Mouse (Mus musculus): ENCODE results near the gene Arrdc2. TPM values are rescaled to one million over a fixed set of nuclear protein-coding genes. Genes with fewer than 3 reads are reported as not detected.
"Not testable (repeated sequence)": the region's sequence is repeated elsewhere in the genome, so short reads cannot be mapped to it uniquely, and the experiment has no call there.

The Arrdc2 gene
- polyA plus RNA-seq, 1 experiment from 2014 or later = 6.5 TPM

DNA sequence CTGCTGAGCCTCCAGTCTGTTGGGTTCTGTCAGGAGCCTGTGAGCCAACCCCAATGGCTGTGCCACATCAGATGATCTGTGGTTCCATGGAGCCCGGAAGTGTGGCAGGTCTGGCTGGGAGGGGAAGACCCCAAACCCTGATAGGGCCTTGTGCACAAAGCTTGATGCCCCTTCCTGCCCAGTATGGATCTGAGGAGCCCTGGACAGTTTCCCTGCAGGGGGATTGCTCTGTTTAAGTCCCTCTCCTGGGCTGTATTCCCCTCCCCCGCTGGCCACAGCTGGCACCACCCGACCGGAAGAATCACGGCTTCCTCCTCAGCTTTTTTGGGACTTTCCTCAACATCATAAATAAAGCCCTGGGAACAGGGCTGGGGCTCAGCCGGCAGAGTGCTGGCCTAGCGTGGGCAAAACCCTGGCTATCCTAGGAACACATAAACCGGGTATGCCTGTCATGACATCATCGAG, 6.5 kb downstream of the Arrdc2 start:
- 41% methylated on average over 9 of the region's 9 CpGs for WGBS
- Histone ChIP-seq H3K4me2 (no peak overlapping the region), H3K27me3 (replicated peaks) (no peaks in the 10 kb centered on the region), H3K9me3 (no peaks in the 10 kb centered on the region), H3K4me3 (replicated peaks) (no peak overlapping the region), H3K9ac (no peak overlapping the region), H3K27ac (no peak overlapping the region), H3K36me3 (0 out of 2 replicates have a peak, but pooled peaks cover 6% of the 10 kb centered on the region), H3K4me1 (0 out of 2 replicates have a peak, but pooled peaks cover 5% of the 10 kb centered on the region)
- ATAC-seq (ENCODE audit: insufficient read depth, low FRiP score, low read depth) = no peak

DNA sequence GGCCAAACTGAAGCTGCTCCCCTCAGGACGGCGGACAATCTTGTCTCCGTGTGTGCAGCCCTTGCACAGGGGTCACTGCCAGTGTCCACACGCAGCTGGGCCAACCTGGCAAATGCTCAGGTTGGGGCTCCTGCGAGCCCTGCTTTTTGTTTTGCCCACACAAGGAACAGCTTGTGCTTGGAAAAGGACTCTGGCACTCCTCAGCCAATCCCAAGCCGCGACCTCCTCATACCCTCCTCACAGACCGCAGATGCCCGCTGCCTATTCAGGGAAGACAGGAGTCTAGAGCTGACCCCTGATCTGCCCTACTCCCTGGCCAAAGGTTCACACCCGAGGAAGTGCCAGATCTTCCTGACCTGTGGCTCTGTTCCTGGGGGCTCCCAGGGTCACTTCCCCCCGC, 7.1 kb downstream of the Arrdc2 start:
- WGBS = 65% methylated on average over 11 of the region's 11 CpGs
- Histone ChIP-seq H3K36me3 (0 out of 2 replicates have a peak, but pooled peaks cover 5% of the 10 kb centered on the region), H3K27ac (no peak overlapping the region), H3K9me3 (no peaks in the 10 kb centered on the region), H3K4me2 (no peak overlapping the region), H3K27me3 (replicated peaks) (no peaks in the 10 kb centered on the region), H3K9ac (no peak overlapping the region), H3K4me1 (0 out of 2 replicates have a peak, but pooled peaks cover 5% of the 10 kb centered on the region), H3K4me3 (replicated peaks) (no peak overlapping the region)
- ATAC-seq (ENCODE audit: insufficient read depth, low FRiP score, low read depth) = no peak

DNA sequence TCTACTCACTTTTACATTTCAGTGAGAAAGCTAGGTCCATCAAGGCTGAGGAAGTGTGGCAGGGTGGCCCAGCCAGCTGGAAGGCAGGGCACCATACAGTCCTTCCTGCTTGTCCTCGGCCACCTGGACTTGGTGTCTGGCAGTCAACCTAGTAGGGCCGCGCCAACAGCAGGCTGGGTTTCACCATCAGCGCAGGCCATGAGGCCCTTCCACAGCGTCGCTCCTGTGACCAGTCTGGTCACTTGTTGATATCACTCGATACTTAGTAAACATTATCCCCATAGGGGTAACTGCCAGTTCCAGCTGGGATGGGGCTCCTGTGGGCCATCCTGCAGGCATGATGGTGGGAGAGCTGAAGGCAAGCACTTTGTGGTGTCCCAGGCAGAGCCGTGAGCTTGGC, 8.0 kb downstream of the Arrdc2 start:
- H3K4me2 ChIP-seq = no peak overlapping the region
- 77% methylated on average over 8 of the region's 8 CpGs for WGBS
- no peaks in the 10 kb centered on the region for H3K9me3 ChIP-seq
- H3K4me3 ChIP-seq (replicated peaks) = no peak overlapping the region
- no peak overlapping the region for H3K27ac ChIP-seq
- H3K9ac ChIP-seq = no peak overlapping the region
- 0 out of 2 replicates have a peak, but pooled peaks cover 5% of the 10 kb centered on the region for H3K4me1 ChIP-seq
- H3K27me3 ChIP-seq (replicated peaks) = no peaks in the 10 kb centered on the region
- no peak for ATAC-seq (ENCODE audit: insufficient read depth, low FRiP score, low read depth)
- H3K36me3 ChIP-seq = 0 out of 2 replicates have a peak, but pooled peaks cover 3% of the 10 kb centered on the region

DNA sequence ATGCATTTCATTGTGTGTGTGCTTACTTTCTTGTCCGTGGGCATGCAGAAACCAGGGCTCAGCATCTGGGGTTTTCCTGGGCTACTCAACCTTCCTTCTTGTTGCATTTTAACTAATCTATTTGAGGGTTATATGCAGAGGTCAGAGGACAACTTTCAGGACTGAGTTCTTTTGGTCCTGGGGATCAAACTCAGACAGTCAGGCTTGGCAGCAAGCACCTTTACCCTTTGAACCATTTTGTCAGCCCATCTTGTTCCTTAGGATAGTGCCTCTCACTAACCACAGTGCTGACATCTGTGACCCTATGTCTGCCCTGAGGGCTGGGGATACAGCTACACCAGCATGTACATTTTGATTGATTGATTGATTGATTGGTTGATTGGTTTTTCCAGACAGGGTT, 11.7 kb downstream of the Arrdc2 start:
- no peak overlapping the region for H3K4me2 ChIP-seq
- H3K27ac ChIP-seq = no peak overlapping the region
- WGBS = 91% methylated on average over 1 of the region's 1 CpGs
- ATAC-seq (ENCODE audit: insufficient read depth, low FRiP score, low read depth) = no peak
- no peaks in the 10 kb centered on the region for H3K27me3 ChIP-seq (replicated peaks)
- no peaks in the 10 kb centered on the region for H3K9me3 ChIP-seq
- H3K9ac ChIP-seq = no peak overlapping the region
- H3K4me1 ChIP-seq = 0 out of 2 replicates have a peak, but pooled peaks cover 3% of the 10 kb centered on the region
- H3K4me3 ChIP-seq (replicated peaks) = no peak overlapping the region
- H3K36me3 ChIP-seq = no peaks in the 10 kb centered on the region

DNA sequence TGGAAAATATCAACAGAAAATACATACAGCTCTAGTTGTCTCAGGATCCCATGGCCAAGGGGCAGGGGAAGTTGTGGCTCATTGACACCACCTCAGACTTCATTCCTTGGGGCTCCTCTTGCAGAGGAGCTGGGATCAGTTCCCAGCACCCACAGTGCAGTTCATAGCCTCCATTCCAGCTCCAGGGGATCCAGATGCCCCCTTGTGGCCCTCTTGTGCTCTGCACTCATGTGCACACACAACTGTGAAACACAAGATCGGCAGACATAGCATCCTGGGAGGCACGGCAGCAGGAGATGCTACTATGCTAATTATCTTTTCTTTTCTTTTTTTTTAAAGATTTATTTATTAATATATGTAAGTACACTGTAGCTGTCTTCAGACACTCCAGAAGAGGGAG, 12.5 kb downstream of the Arrdc2 start:
- H3K9ac ChIP-seq = no peak overlapping the region
- 93% methylated on average over 2 of the region's 2 CpGs for WGBS
- no peaks in the 10 kb centered on the region for H3K36me3 ChIP-seq
- H3K9me3 ChIP-seq = no peaks in the 10 kb centered on the region
- no peak overlapping the region for H3K27ac ChIP-seq
- no peaks in the 10 kb centered on the region for H3K27me3 ChIP-seq (replicated peaks)
- H3K4me2 ChIP-seq = no peak overlapping the region
- no peak for ATAC-seq (ENCODE audit: insufficient read depth, low FRiP score, low read depth)
- no peaks in the 10 kb centered on the region for H3K4me1 ChIP-seq
- no peak overlapping the region for H3K4me3 ChIP-seq (replicated peaks)

DNA sequence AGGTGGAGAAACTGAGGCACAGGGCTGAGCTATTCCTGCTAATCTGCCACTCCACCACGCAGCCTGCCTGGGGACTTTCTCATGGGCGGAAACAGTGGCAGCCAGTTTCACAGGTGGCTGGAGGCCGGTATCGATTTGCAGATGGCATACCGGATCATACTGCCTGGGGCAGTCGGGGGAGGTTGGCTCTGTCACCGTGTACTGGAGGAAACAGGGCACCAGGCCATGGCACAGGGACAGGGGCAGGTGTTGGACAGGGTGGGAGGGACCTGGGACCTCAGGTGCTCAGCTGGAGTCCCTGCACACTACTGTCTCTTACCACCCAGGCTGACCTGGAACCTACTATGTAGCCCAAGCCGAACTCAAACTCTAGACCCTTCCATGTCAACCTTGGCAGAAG, 13.7 kb downstream of the Arrdc2 start:
- no peak overlapping the region for H3K27ac ChIP-seq
- peaks cover 3% of the 10 kb centered on the region; the same call in 1 of the 2 replicates for H3K27me3 ChIP-seq (replicated peaks)
- H3K4me3 ChIP-seq (replicated peaks) = no peak overlapping the region
- H3K9me3 ChIP-seq = no peaks in the 10 kb centered on the region
- H3K4me1 ChIP-seq = no peaks in the 10 kb centered on the region
- no peaks in the 10 kb centered on the region for H3K36me3 ChIP-seq
- no peak for ATAC-seq (ENCODE audit: insufficient read depth, low FRiP score, low read depth)
- 82% methylated on average over 8 of the region's 8 CpGs for WGBS
- no peak overlapping the region for H3K9ac ChIP-seq
- no peak overlapping the region for H3K4me2 ChIP-seq

DNA sequence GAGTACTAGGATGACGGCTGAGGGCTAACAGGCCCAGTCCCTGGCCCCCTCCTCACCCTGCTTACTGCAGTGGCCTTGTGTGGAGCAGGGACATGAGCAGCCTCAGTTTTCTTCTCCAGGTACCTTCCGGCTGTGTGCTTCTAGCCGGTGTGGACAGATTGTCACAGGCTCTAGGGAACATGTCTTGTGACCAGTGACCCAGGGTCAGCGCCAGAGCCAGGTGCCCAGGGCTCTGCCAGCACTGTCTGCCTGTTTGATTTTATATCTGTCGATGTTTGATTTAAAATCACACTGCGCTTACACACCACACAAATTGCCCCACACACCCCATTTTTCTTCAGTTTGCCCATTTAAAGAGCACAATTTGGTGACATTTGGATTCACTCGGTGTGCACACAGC, 15.7 kb downstream of the Arrdc2 start:
- H3K9ac ChIP-seq = no peak overlapping the region
- 81% methylated on average over 7 of the region's 7 CpGs for WGBS
- peaks cover 6% of the 10 kb centered on the region; the same call in 1 of the 2 replicates for H3K27me3 ChIP-seq (replicated peaks)
- H3K9me3 ChIP-seq = no peaks in the 10 kb centered on the region
- H3K4me1 ChIP-seq = 0 out of 2 replicates have a peak, but pooled peaks cover 3% of the 10 kb centered on the region
- no peaks in the 10 kb centered on the region for H3K36me3 ChIP-seq
- no peak for ATAC-seq (ENCODE audit: insufficient read depth, low FRiP score, low read depth)
- no peak overlapping the region for H3K27ac ChIP-seq
- no peak overlapping the region for H3K4me3 ChIP-seq (replicated peaks)
- H3K4me2 ChIP-seq = no peak overlapping the region

DNA sequence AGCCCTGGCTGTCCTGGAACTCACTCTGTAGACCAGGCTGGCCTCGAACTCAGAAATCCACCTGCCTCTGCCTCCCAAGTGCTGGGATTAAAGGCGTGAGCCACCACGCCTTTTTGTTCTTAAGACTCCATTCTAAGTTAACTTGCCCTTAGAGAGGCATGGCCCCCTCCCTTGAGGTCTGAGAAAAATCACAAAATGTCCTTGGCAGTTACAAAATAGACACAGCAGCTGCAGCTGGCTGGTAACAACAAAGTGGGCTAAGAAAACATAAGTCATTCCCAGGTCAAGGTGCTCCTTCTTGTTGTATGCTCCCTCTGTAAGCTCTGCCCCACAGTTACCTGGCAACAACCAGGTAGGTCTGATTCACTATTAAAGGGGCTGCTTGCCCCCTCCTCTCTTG, 16.9 kb downstream of the Arrdc2 start:
- not testable (repeated sequence) for H3K27me3 ChIP-seq (replicated peaks); H3K36me3 ChIP-seq; H3K9me3 ChIP-seq; H3K4me1 ChIP-seq; ATAC-seq (ENCODE audit: insufficient read depth, low FRiP score, low read depth); H3K9ac ChIP-seq; H3K27ac ChIP-seq; H3K4me2 ChIP-seq; H3K4me3 ChIP-seq (replicated peaks)
- 85% methylated on average over 3 of the region's 3 CpGs for WGBS

DNA sequence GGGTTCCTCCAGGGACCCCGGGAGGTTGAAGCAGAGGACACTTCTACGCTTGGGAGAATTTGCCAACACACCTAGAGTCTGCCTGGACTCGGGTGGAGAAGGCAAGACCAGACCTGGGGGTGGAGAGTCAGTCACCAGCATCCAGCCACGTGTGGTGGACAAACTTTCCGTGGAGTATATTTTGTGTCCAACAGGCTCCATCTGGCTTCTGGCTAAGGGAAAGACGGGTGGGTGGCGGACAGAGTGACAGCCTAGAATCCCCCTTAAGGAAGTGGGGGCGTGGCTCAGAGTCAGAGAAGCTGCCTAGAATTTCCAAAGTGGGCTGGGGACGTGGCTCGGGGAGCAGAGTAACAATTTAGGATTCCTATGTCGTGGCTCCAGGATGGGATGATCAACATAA, 17.5 kb downstream of the Arrdc2 start:
- no peak overlapping the region for H3K9ac ChIP-seq
- no peak overlapping the region for H3K27ac ChIP-seq
- H3K9me3 ChIP-seq = no peaks in the 10 kb centered on the region
- no peak for ATAC-seq (ENCODE audit: insufficient read depth, low FRiP score, low read depth)
- H3K4me1 ChIP-seq = peaks cover 4% of the 10 kb centered on the region; the same call in 1 of the 2 replicates
- no peak overlapping the region for H3K4me2 ChIP-seq
- H3K4me3 ChIP-seq (replicated peaks) = no peak overlapping the region
- WGBS = 41% methylated on average over 11 of the region's 11 CpGs
- no peaks in the 10 kb centered on the region for H3K36me3 ChIP-seq
- peaks cover 8% of the 10 kb centered on the region; the same call in 1 of the 2 replicates for H3K27me3 ChIP-seq (replicated peaks)

DNA sequence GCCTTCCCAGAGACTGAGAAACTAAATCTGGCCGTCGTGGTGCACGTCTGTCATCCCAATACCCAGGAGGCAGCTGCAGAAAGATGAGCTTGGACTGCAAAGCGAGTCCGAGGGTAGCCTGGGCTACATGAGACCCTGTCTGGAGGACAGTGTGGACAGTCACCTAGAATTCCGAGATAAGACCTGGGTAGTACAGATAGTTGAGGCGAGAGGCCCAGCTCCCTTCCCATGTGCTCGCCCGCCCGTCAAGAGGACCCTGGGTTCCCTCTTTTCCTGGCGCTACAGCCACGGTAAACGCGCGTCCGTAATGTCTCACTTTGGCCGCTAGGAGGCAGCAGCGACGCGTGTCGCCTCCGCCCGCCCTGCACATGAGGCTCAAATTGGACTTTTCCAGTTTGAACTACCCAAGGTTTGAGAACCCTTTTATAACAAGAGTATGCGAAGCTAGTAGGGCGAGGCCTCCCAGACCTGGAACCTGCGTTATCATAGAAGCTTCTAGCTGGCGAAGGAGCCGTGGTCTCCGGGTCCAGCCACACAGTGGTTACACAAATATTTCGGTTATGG, 18.0 kb downstream of the Arrdc2 start:
- Histone ChIP-seq H3K9me3 (no peaks in the 10 kb centered on the region), H3K4me3 (replicated peaks) (no peak overlapping the region), H3K27me3 (replicated peaks) (peaks cover 12% of the 10 kb centered on the region; the same call in 1 of the 2 replicates), H3K4me2 (no peak overlapping the region), H3K27ac (no peak overlapping the region), H3K4me1 (peaks cover 8% of the 10 kb centered on the region; the same call in 1 of the 2 replicates), H3K9ac (no peak overlapping the region), H3K36me3 (no peaks in the 10 kb centered on the region)
- 16% methylated on average over 30 of the region's 30 CpGs for WGBS
- ATAC-seq (ENCODE audit: insufficient read depth, low FRiP score, low read depth) = 0 out of 2 replicates have a peak, but pooled peaks have one; percentile 3

DNA sequence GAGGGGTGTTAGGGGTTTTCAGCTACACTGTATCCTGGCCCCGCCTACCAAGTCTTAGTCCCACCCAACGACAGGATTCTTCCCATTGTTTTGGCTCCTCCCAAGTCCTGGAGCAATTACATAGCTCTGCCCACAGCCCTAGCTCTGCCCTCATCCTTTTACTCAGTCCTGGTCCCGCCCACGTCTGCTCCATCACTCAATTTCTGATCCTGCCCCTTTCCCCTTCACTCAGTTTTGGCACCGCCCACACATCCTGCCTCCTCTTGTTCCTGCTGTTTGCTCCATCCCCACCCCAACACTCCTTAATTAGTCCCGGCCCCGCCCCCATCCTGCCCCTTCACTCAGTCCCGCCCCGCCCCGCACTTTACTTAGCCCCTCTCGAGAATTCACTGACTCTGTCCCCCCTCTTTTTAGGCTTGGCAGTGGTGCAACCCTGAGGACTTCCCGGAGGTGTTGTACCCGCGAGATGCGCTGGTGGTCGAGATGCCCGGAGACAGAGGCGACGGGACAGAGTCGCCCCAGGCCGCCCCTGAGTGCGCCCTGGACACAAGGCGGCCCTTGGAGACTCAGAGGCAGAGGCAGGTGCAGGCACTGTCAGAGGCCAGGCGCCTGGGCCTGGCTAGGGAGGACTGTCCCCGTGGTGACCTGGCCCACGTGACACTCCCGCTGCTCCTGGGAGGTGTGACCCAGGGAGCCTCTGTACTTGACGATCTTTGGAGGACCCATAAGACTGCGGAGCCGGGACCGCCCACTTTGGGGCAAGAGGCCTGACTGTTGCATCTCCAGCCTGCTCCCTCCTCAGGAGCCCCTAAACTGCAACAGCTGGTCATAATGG, 19.2 kb downstream of the Arrdc2 start:
- 5% methylated on average over 30 of the region's 31 CpGs for WGBS
- no peaks in the 10 kb centered on the region for H3K9me3 ChIP-seq
- peaks cover 8% of the 10 kb centered on the region; the same call in 1 of the 2 replicates for H3K4me1 ChIP-seq
- H3K27ac ChIP-seq = no peak overlapping the region; the same call in 1 of the 2 replicates
- H3K4me2 ChIP-seq = peak overlapping the region; percentile 29
- H3K36me3 ChIP-seq = no peaks in the 10 kb centered on the region
- H3K27me3 ChIP-seq (replicated peaks) = peaks cover 15% of the 10 kb centered on the region; the same call in 1 of the 2 replicates
- H3K4me3 ChIP-seq (replicated peaks) = peak overlapping the region; percentile 18
- peak; percentile 73 for ATAC-seq (ENCODE audit: insufficient read depth, low FRiP score, low read depth)
- H3K9ac ChIP-seq = no peak overlapping the region

DNA sequence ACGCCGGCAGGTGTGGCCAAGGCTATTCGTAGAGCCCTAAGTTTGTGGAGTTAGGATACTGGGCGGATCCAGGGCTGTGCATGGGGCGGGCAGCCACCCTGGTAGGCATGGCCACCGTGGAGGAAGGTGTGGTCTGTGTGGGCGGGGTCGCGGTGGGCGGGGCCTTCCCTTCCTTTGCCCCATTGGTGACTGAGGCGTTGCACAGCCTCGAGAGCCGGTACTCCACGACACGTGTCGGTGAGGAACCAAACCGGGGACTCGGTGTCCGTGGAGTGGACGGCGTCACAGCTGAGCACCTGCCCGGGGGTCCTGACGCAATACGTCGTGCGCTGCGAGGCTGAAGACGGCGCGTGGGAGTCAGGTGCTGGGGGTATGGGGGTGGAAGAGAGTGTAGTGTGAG, 22.8 kb downstream of the Arrdc2 start:
- Histone ChIP-seq H3K4me1 (peaks cover 8% of the 10 kb centered on the region; the same call in 1 of the 2 replicates), H3K27ac (no peak overlapping the region), H3K9me3 (no peaks in the 10 kb centered on the region), H3K36me3 (no peaks in the 10 kb centered on the region), H3K4me3 (replicated peaks) (peak overlapping the region; percentile 12; the same call in 1 of the 2 replicates), H3K9ac (no peak overlapping the region), H3K4me2 (peak overlapping the region; percentile 41), H3K27me3 (replicated peaks) (peaks cover 20% of the 10 kb centered on the region; the same call in 1 of the 2 replicates)
- 5% methylated on average over 30 of the region's 30 CpGs for WGBS
- ATAC-seq (ENCODE audit: insufficient read depth, low FRiP score, low read depth) = peak; percentile 66

All from stomach, embryonic 15.5 days (tissue).